Mouse (Mus musculus) CH12.LX (cell line): ENCODE results near the gene Lnx1.

Experiments
- CHD2 ChIP-seq: IDR thresholded peaks from 2 replicates; pipeline ENCODE4 v1.6.1; 2011; ENCODE audit warnings: low read length, improper control_type of control experiment
- CTCF ChIP-seq, 2 experiments: IDR thresholded peaks in 1 of 2; conservative IDR thresholded peaks in 1 of 2; 2 replicates each; pipeline ENCODE4 v1.5.1; 2011 to 2012; ENCODE audit warnings: low read depth in 2 of 2, low read length in 2 of 2, improper control_type of control experiment in 1 of 2, inconsistent platforms in 1 of 2, mild to moderate bottlenecking in 1 of 2, moderate library complexity in 1 of 2
- KAT2A ChIP-seq: IDR thresholded peaks from 2 replicates; pipeline ENCODE4 v1.6.1; 2012; ENCODE audit warnings: low read length, improper control_type of control experiment, inconsistent platforms; ENCODE audit not compliant: insufficient replicate concordance
- POLR2A ChIP-seq: IDR thresholded peaks from 2 replicates; pipeline ENCODE4 v1.6.1; 2011; ENCODE audit warnings: low read depth, mild to moderate bottlenecking, improper control_type of control experiment, low read length
- POLR2AphosphoS2 ChIP-seq: IDR thresholded peaks from 2 replicates; pipeline ENCODE4 v1.6.1; 2011; ENCODE audit warnings: low read depth, low read length, improper control_type of control experiment
- TBP ChIP-seq: conservative IDR thresholded peaks from 2 replicates; pipeline ENCODE4 v1.6.1; 2011; ENCODE audit warnings: low read depth, low read length, improper control_type of control experiment
- USF1 ChIP-seq: IDR thresholded peaks from 2 replicates; pipeline ENCODE4 v1.6.1; 2014; ENCODE audit warnings: low read depth, mild to moderate bottlenecking, inconsistent platforms, low read length, improper control_type of control experiment
- ZNF384 ChIP-seq: IDR thresholded peaks from 2 replicates; pipeline ENCODE4 v1.6.1; 2012; ENCODE audit warnings: low read depth, low read length, improper control_type of control experiment, inconsistent platforms

GRCm38 (mm10) chr5:74677399-74678338 lies 25.0 kb downstream of the Lnx1 start:
- no peak for TF ChIP-seq POLR2AphosphoS2
- TF ChIP-seq KAT2A: no peak
- no peak for TF ChIP-seq POLR2A
- TF ChIP-seq USF1: no peak
- TF ChIP-seq CTCF (conservative IDR thresholded peaks at IDR 0.05 in 1 of 2, IDR thresholded peaks at IDR 0.05 in 1 of 2; ENCODE audit: low read depth in 2 of 2, low read length in 2 of 2): no peak
- TF ChIP-seq CHD2: no peak
- no peak for TF ChIP-seq ZNF384
- no peak for TF ChIP-seq TBP
